Mouse (Mus musculus) forebrain, postnatal 0 days (tissue): ENCODE data around the gene Zbtb41. TPM values are rescaled to one million over a fixed set of nuclear protein-coding genes. Genes with fewer than 3 reads are reported as not detected.

Source experiments
- ATAC-seq: fragments of 200-750 bp; cut with Nextera tagmentation; 2 replicates; pipeline ENCODE4 v1.8.0; 2017; ENCODE audit warnings: mild to moderate bottlenecking, moderate library complexity
- DNase-seq: peaks from one replicate; pipeline ENCODE4 v3.0.0-alpha.2; 2015
- H3K27ac ChIP-seq: fragments of 300-500 bp; sonication (generic); 2 replicates; pipeline ENCODE4 v1.5.1; 2014; ENCODE audit warnings: low read depth, mild to moderate bottlenecking, antibody characterized with exemption, low read length, moderate library complexity, mixed read lengths
- H3K27me3 ChIP-seq: fragments of 300-500 bp; sonication (generic); 2 replicates; pipeline ENCODE4 v1.6.1; 2014; ENCODE audit warnings: mild to moderate bottlenecking, low read length, mixed read lengths; ENCODE audit not compliant: insufficient read depth
- H3K36me3 ChIP-seq: fragments of 300-500 bp; sonication (generic); 2 replicates; pipeline ENCODE4 v1.6.1; 2014; ENCODE audit warnings: mild to moderate bottlenecking, moderate library complexity; ENCODE audit not compliant: insufficient read depth
- H3K4me1 ChIP-seq: fragments of 300-500 bp; sonication (generic); 2 replicates; pipeline ENCODE4 v1.6.1; 2014; ENCODE audit warnings: antibody characterized with exemption; ENCODE audit not compliant: insufficient read depth
- H3K4me2 ChIP-seq: fragments of 300-500 bp; sonication (generic); 2 replicates; pipeline ENCODE4 v1.6.1; 2014; ENCODE audit warnings: low read depth, mild to moderate bottlenecking, moderate library complexity
- H3K4me3 ChIP-seq: fragments of 300-500 bp; sonication (generic); 2 replicates; pipeline ENCODE4 v1.5.1; 2014; ENCODE audit warnings: low read depth, low read length, mixed read lengths
- H3K9ac ChIP-seq: fragments of 300-500 bp; sonication (generic); 2 replicates; pipeline ENCODE4 v1.6.1; 2014; ENCODE audit warnings: mild to moderate bottlenecking
- H3K9me3 ChIP-seq: fragments of 300-500 bp; sonication (generic); 2 replicates; pipeline ENCODE4 v1.6.1; 2016; ENCODE audit warnings: low read length
- CTCF ChIP-seq: sonication (generic); IDR thresholded peaks from 2 replicates; pipeline ENCODE4 v1.5.1; 2016; ENCODE audit warnings: antibody characterized with exemption, control low read depth, low read depth
- WGBS: fragments of 180-500 bp; shearing (Covaris S2); extraction: QIAGEN DNeasy Blood & Tissue Kit; methylation state at CpG from one replicate; pipeline ENCODE4 v1.1.7; 2014; 5-methylcytosine and 5-hydroxymethylcytosine counted together
- polyA plus RNA-seq: library from polyadenylated mRNA; unstranded; fragments of >200 nt; fragmentation: Nextera tagmentation; extraction: Ambion mirVana; gene quantifications from 2 replicates; pipeline ENCODE4 v1.2.1, GENCODE M21; 2015
- total RNA-seq: library from RNA; depleted of rRNA; stranded (reverse); fragments of >200 nt; gene quantifications from 2 replicates; pipeline ENCODE4 v1.2.3, GENCODE M21; 2014; rRNA removed

Gene Zbtb41
- total and polyA plus RNA-seq, 2 experiments from 2014 or later = 10.9 to 57.3 TPM

GRCm38 (mm10) chr1:139501258-139501752, 79.2 kb downstream of the Zbtb41 start, which contains the start of gene F13b:
TSS of gene F13b (plus strand) at chr1:139501702.
- H3K27ac ChIP-seq = no peak within 1 kb of the TSS
- no peak for TF ChIP-seq CTCF
- no peaks in the 10 kb centered on the region for H3K4me1 ChIP-seq
- H3K9ac ChIP-seq = no peak within 1 kb of the TSS
- no peak within 1 kb of the TSS for H3K4me2 ChIP-seq
- 88% methylated on average over 3 of the region's 3 CpGs for WGBS
- no peak within 1 kb of the TSS for H3K4me3 ChIP-seq
- no peaks in the 10 kb centered on the region for H3K27me3 ChIP-seq
- H3K36me3 ChIP-seq = no peaks in the 10 kb centered on the region
- ATAC-seq = no peak
- DNase-seq = no peak
- no peaks in the 10 kb centered on the region for H3K9me3 ChIP-seq

Other genes with a start within 250 kb of the Zbtb41 start
- gene Crb1, start 45.2 kb upstream of the Zbtb41 start, total RNA-seq = 3.2 and 4.8 TPM in 2 replicates
- gene Crb1, start 45.2 kb upstream of the Zbtb41 start, polyA plus RNA-seq = 0.67 and 1.1 TPM in 2 replicates
- 3.2 and 5.4 TPM in 2 replicates for gene Aspm, start 32.5 kb downstream of the Zbtb41 start, total RNA-seq
- 1.2 and 1.7 TPM in 2 replicates for gene Aspm, start 32.5 kb downstream of the Zbtb41 start, polyA plus RNA-seq
- not detected in 2 replicates for gene F13b, start 79.4 kb downstream of the Zbtb41 start, total RNA-seq
- not detected in 2 replicates for gene F13b, start 79.4 kb downstream of the Zbtb41 start, polyA plus RNA-seq
- not detected in 2 replicates for gene Cfhr1, start 138.0 kb downstream of the Zbtb41 start, total RNA-seq
- not detected in 2 replicates for gene Cfhr1, start 138.0 kb downstream of the Zbtb41 start, polyA plus RNA-seq